Mouse (Mus musculus) ES-Bruce4 (cell line): ENCODE results near the gene Acot11.

ENCODE experiments used
- CTCF ChIP-seq: IDR thresholded peaks from one replicate; pipeline ENCODE4 v1.8.1; 2011; ENCODE audit warnings: low read depth, low read length
- POLR2A ChIP-seq: IDR thresholded peaks from one replicate; pipeline ENCODE4 v1.8.1; 2011; ENCODE audit warnings: low read length; ENCODE audit not compliant: insufficient read depth

DNA sequence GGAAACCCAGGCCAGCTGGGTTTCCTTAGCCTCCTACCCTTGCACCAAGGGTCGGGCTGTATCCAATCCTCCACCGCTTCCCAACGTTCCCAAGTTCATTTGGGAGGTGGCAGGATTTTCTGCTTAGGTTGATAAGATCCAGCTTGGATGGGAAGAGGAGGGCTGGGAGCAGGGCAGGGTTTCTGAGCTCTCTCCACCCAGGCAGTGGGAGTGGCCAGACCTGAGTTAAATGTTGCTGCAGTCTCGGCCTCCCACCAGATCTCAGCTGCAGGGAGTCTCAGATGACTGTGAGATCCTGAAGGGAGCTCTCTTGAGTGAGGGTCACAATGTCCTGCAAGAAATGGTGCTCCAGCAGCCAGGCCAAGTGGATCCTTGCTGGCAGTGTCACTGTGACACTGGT is 71.2 kb downstream of the Acot11 start, which contains the start of gene Fam151a:
- TF ChIP-seq CTCF (no peak), POLR2A (no peak)
